Mouse (Mus musculus) forelimb bud, embryonic 11.5 days (tissue): ENCODE data around the gene Igflr1.

Experiments
- DNase-seq: peaks from one replicate; pipeline ENCODE4 v3.0.0-alpha.2; 2012; ENCODE audit warnings: low read depth, low spot score

The Igflr1 gene

GRCm38 (mm10) chr7:30553810-30554584, 11.2 kb upstream of the Igflr1 start:
- no peak for DNase-seq

- no peak for DNase-seq
These were observed 8.2 kb upstream of the Igflr1 start for GRCm38 (mm10) chr7:30556894-30557536.

GRCm38 (mm10) chr7:30557901-30558514, 7.2 kb upstream of the Igflr1 start:
- DNase-seq: no peak

- no peak for DNase-seq
These were observed 6.4 kb upstream of the Igflr1 start for GRCm38 (mm10) chr7:30558656-30559442.

- peak; percentile 96 for DNase-seq
These were observed 5.7 kb upstream of the Igflr1 start, which contains the start of gene Lin37 for GRCm38 (mm10) chr7:30559443-30559954. TSS of gene Lin37 (minus strand) at chr7:30559838.

GRCm38 (mm10) chr7:30560296-30560695, 4.9 kb upstream of the Igflr1 start:
- DNase-seq: no peak

GRCm38 (mm10) chr7:30562526-30563116, 2.6 kb upstream of the Igflr1 start:
- no peak for DNase-seq

- DNase-seq: peak; percentile 98
These were observed 1.9 kb upstream of the Igflr1 start, which contains the start of the genes U2af1l4, Gm49396 and Psenen for GRCm38 (mm10) chr7:30563117-30563905. TSS of gene U2af1l4 (plus strand) at chr7:30563301. TSS of gene Gm49396 (plus strand) at chr7:30563344. TSS of gene Psenen (minus strand) at chr7:30563627.

GRCm38 (mm10) chr7:30563906-30564280, 1.3 kb upstream of the Igflr1 start:
- no peak for DNase-seq

GRCm38 (mm10) chr7:30566033-30566432, 806 bp downstream of the Igflr1 start:
- no peak for DNase-seq

- no peak for DNase-seq
These were observed 2.3 kb downstream of the Igflr1 start for GRCm38 (mm10) chr7:30567555-30567954.

- DNase-seq: no peak
These were observed 7.2 kb downstream of the Igflr1 start for GRCm38 (mm10) chr7:30572389-30572788.

GRCm38 (mm10) chr7:30572969-30573368, 7.7 kb downstream of the Igflr1 start:
- no peak for DNase-seq

- DNase-seq: no peak
These were observed 14.7 kb downstream of the Igflr1 start for GRCm38 (mm10) chr7:30579950-30580349.

GRCm38 (mm10) chr7:30581547-30581946, 16.3 kb downstream of the Igflr1 start:
- no peak for DNase-seq

GRCm38 (mm10) chr7:30584339-30584738, 19.1 kb downstream of the Igflr1 start:
- no peak for DNase-seq

GRCm38 (mm10) chr7:30585170-30585569, 19.9 kb downstream of the Igflr1 start:
- DNase-seq: no peak

- no peak for DNase-seq
These were observed 21.3 kb downstream of the Igflr1 start for GRCm38 (mm10) chr7:30586455-30587020.

GRCm38 (mm10) chr7:30587842-30588667, 22.8 kb downstream of the Igflr1 start:
- peak; percentile 2 for DNase-seq
